Mouse (Mus musculus) c-Kit-positive CD71-positive TER-119-positive erythroid progenitor cells, embryonic 14.5 days (primary cell): ENCODE measurements around the gene Ybx1.

ENCODE experiments used
- DNase-seq: peaks from one replicate; pipeline ENCODE4 v3.0.0-alpha.2; 2013; ENCODE audit warnings: low spot score

The Ybx1 gene

DNA sequence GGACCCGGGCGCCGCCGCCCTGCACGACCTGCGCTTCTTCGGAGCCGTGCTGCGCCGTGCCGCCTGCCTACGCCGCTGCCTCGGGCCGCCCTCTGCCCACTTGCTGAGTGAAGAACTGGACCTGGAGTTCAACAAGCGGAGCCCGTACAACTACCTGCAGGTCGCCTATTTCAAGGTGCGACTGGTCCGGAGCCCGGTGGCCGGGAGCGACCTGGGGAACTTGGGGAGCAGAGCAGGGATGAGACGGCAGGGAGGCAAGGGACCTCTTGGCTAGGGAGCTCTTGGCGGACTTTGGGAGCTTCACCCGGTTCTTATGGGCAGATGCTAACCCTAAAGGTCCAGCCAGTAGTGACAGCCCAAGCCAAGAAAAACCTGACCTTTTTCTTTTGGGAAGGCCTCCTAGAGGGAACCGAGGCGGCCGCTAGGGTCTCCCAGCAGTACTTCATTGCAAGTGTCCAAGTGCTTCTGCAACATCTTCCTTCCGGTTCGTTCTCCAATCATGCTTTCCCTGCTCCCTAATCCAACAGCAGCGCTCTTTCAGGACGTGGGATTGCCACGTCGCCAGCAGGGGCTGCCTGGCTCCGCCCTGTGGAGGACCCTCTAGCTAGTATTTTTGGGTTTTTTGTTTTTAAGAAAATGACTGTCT is 61.0 kb downstream of the Ybx1 start:
- peak; percentile 21 for DNase-seq

- peak; percentile 100 for DNase-seq
Measured at GRCm38 (mm10) chr4:119232410-119233255, 61.8 kb downstream of the Ybx1 start, which contains the start of the genes AU022252 and P3h1. AU022252 (minus strand) TSS chr4:119232712. P3h1 (plus strand) TSS chr4:119232915.
